Mouse (Mus musculus) telencephalon, adult 2 months (tissue): ENCODE measurements around the gene Dok7.
A peak's percentile ranks its signal among the peaks of the same experiment; 100 is the strongest.

ENCODE experiments used
- DNase-seq: peaks from one replicate; pipeline ENCODE4 v3.0.0-alpha.2; 2011; ENCODE audit warnings: low read depth, low spot score

Dok7 gene

GRCm38 (mm10) chr5:35117633-35118032 lies 61.1 kb downstream of the Dok7 start:
- no peak for DNase-seq

GRCm38 (mm10) chr5:35118418-35118817 lies 61.9 kb downstream of the Dok7 start:
- no peak for DNase-seq

- no peak for DNase-seq
These were observed 63.5 kb downstream of the Dok7 start for GRCm38 (mm10) chr5:35120024-35120423.

GRCm38 (mm10) chr5:35129208-35129607 lies 72.6 kb downstream of the Dok7 start:
- peak; percentile 92 for DNase-seq

DNA sequence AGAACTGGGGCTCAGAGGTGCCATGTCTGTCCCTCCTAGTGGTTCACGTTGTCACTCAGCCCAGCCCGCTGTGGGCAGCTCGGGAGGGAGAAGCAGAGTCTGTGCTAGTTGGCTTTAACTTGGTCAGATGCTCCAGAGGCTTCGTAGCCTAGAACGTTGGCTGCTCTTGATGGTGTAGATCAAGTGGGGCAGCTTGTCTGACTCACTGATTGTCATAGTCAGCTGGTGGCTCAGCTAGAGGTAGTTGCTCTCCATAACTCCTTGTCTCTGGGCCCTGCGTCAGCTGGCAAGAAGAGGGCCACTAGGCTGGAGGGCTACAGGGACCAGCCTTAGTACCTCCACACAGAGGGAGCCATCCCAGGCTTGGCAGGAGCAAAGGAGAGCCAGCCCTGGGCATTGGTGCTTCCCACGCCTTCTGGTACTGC lies 73.2 kb downstream of the Dok7 start:
- DNase-seq, result no peak

DNA sequence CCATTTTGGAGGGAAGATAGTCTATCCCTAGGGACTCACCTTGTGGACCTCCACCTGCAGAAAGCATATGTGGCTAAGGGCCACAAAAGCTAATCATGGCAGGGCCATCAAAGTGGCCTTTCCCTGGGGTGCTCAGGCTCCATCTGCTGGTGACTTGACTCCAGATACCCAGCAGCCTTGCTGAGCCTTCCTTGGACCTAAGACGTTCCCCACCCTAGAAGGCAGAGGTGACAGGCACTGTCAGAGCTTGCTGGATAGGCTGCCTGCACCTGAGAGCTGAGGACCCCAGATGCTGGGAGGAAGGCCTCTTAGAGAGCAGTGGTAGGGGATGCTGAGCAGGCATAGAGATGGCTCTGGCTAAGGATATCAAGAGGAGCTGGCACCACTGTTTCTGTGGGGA lies 74.7 kb downstream of the Dok7 start:
- no peak for DNase-seq

DNA sequence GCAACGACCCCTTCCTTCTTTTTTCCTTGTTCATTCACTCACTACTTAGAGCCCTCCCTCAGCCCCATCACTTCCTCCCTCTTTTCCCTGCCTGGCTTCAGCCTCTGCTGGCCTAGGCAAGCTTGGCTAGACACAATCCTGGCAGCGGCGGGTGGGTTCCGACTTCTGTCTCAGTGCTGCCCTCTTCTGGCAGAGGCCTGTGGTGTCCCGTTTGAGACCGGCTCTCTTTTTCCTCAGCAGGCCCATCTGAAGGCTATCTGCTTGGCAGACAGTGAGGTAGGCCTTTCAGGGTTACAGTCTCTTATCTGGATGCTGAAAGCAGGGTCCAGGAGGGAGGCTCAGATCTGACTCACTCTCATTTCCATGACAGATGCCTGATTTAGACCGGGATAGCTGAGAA lies 75.2 kb downstream of the Dok7 start:
- DNase-seq, result no peak

- no peak for DNase-seq
These were observed 75.9 kb downstream of the Dok7 start for GRCm38 (mm10) chr5:35132278-35132980.

GRCm38 (mm10) chr5:35133468-35133867 lies 76.9 kb downstream of the Dok7 start:
- DNase-seq, result no peak

DNA sequence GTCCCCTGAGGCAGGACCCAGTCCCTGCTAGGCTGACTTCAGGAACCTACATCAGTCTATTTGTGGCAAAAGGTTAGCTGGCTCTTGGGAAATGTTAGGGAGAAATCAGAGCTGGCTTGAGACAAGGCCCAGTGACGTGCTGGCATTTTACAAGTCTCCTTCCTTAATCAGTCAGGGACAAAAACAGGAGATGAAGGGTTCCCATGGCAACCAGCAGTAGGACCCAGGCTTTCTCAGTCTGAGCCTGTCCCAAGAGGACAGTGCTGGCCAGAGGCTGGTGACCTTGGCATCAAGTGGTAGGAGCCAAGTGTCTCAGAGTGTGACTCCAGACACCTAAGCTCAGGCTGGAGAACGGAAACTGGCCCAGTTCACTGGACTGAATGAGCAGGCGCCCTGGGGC lies 77.7 kb downstream of the Dok7 start:
- DNase-seq, result no peak

GRCm38 (mm10) chr5:35135903-35136302 lies 79.3 kb downstream of the Dok7 start:
- DNase-seq, result no peak
